Mouse (Mus musculus) kidney, postnatal 0 days (tissue): ENCODE data around the gene Rgs7. TPM values are rescaled to one million over a fixed set of nuclear protein-coding genes. Genes with fewer than 3 reads are reported as not detected.

Experiments
- ATAC-seq: fragments of 200-750 bp; cut with Nextera tagmentation; replicated peaks from 2 replicates; pipeline ENCODE4 v1.8.0; 2017; ENCODE audit warnings: low read depth, moderate number of reproducible peaks, moderate TSS enrichment, moderate library complexity; ENCODE audit not compliant: low FRiP score
- DNase-seq: peaks from one replicate; pipeline ENCODE4 v3.0.0-alpha.2; 2016; ENCODE audit warnings: low spot score
- H3K27ac ChIP-seq: fragments of 300-500 bp; sonication (generic); 2 replicates; pipeline ENCODE4 v1.5.1; 2014; ENCODE audit warnings: mild to moderate bottlenecking
- H3K27me3 ChIP-seq: fragments of 300-500 bp; sonication (generic); 2 replicates; pipeline ENCODE4 v1.6.1; 2014; ENCODE audit warnings: low read length, mixed read lengths; ENCODE audit not compliant: insufficient read depth
- H3K36me3 ChIP-seq: fragments of 300-500 bp; sonication (generic); 2 replicates; pipeline ENCODE4 v1.6.1; 2014; ENCODE audit warnings: low read length, mixed read lengths; ENCODE audit not compliant: insufficient read depth
- H3K4me1 ChIP-seq: fragments of 300-500 bp; sonication (generic); replicated peaks from 2 replicates; pipeline ENCODE4 v1.6.1; 2014; ENCODE audit warnings: antibody characterized with exemption, low read length, mixed read lengths; ENCODE audit not compliant: insufficient read depth
- H3K4me2 ChIP-seq: fragments of 300-500 bp; sonication (generic); 2 replicates; pipeline ENCODE4 v1.6.1; 2014; ENCODE audit warnings: mild to moderate bottlenecking, low read length, moderate library complexity, mixed read lengths
- H3K4me3 ChIP-seq: fragments of 300-500 bp; sonication (generic); replicated peaks from 2 replicates; pipeline ENCODE4 v1.5.1; 2014; ENCODE audit warnings: low read depth, low read length
- H3K9ac ChIP-seq: fragments of 300-500 bp; sonication (generic); 2 replicates; pipeline ENCODE4 v1.6.1; 2014; ENCODE audit warnings: low read depth, low read length
- H3K9me3 ChIP-seq: fragments of 300-500 bp; sonication (generic); replicated peaks from 2 replicates; pipeline ENCODE4 v1.6.1; 2016; ENCODE audit warnings: low read length, inconsistent platforms, mixed read lengths
- CTCF ChIP-seq: IDR thresholded peaks from 2 replicates; pipeline ENCODE4 v1.5.1; 2016; ENCODE audit warnings: antibody characterized with exemption, low read depth, mild to moderate bottlenecking, moderate library complexity
- WGBS: fragments of 180-500 bp; shearing (Covaris S2); extraction: QIAGEN DNeasy Blood & Tissue Kit; methylation state at CpG from one replicate; pipeline ENCODE4 v1.1.7; 2014; 5-methylcytosine and 5-hydroxymethylcytosine counted together
- polyA plus RNA-seq: library from polyadenylated mRNA; unstranded; fragments of >200 nt; fragmentation: Nextera tagmentation; extraction: Ambion mirVana; gene quantifications from 2 replicates; pipeline ENCODE4 v1.2.1, GENCODE M21; 2015

Gene Rgs7
- polyA plus RNA-seq, 1 experiment from 2014 or later = 0.53 TPM

DNA sequence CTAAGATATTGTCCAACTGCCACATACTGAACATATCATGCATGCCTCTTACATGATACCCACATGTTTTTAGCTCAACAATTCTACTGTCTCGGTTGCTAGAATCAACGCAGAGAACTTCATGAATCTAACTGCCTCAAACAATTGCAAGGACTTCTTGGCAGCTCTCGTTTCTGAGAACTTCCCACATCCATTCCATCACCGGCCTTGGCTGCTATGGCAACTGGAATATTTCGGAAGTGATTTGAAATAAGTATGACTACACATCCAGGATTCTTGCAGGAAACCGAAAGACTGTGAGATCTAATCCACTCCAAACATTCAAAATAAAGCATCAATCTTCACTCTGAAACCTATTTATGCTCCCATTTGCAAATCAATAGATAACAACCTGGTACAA lies 50.3 kb downstream of the Rgs7 start:
- H3K9me3 ChIP-seq = no peaks in the 10 kb centered on the region
- WGBS = 88% methylated on average over 6 of the region's 6 CpGs
- DNase-seq = no peak

DNA sequence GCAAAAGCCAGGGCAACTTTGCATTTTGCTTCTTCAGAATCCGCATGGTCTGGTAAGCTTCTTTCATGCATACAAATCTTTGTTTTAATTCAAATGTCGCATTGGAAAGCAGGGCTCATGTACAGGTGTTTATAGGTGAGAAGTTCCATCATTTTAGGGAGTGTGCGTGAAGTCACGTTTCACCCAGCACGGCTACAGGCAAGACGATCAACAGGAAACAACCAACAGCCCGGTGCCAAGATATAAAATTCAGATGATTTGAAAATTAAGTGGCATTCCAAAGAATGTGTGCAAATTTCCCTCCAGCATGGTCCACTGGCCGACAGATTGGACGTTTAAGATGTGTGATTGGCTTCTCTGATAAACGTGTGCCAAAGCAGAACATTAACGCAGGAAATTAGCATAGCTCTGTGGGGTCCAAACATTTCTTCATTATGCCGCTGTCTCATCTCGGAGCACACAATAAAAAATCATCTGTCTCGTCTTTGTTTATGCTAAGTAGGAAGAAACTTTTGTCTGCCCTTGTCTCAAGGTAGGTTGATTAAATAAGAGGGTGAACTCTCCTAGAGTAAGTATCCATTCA lies 58.6 kb downstream of the Rgs7 start:
- Histone ChIP-seq H3K9me3 (no peaks in the 10 kb centered on the region), H3K36me3 (no peaks in the 10 kb centered on the region), H3K27me3 (no peaks in the 10 kb centered on the region), H3K4me1 (no peaks in the 10 kb centered on the region), H3K27ac (no peak overlapping the region), H3K4me3 (no peak overlapping the region), H3K4me2 (no peak overlapping the region), H3K9ac (no peak overlapping the region)
- TF ChIP-seq CTCF = no peak
- WGBS = 69% methylated on average over 14 of the region's 14 CpGs
- ATAC-seq = no peak
- no peak for DNase-seq

More for the DNA sequence above, 50.3 kb downstream of the Rgs7 start:
- no peaks in the 10 kb centered on the region for H3K36me3 ChIP-seq
- no peak overlapping the region for H3K4me3 ChIP-seq
- no peak overlapping the region for H3K9ac ChIP-seq
- TF ChIP-seq CTCF = no peak
- no peak overlapping the region for H3K27ac ChIP-seq
- ATAC-seq = no peak
- H3K4me2 ChIP-seq = no peak overlapping the region
- H3K4me1 ChIP-seq = no peaks in the 10 kb centered on the region
- no peaks in the 10 kb centered on the region for H3K27me3 ChIP-seq

DNA sequence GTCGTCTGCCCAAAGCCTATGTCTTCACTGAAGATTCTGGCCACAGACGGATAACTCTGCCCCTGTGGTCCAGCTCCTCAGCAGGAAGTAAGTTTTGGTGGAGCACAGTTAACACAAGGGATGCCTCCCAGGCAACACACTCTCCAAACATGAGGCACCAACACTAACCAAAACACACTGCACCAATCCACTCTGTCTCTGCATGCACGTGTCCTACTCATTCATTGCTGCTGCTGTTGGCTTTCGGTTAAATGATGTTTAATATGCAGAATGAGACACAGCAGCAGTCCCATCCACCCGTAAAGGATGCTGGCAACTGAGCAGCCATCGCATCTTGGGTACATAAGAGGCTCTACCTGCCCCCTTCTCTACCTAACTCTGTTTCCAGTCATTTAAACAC lies 59.2 kb downstream of the Rgs7 start:
- no peak overlapping the region for H3K4me3 ChIP-seq
- no peak overlapping the region for H3K9ac ChIP-seq
- no peak overlapping the region for H3K27ac ChIP-seq
- TF ChIP-seq CTCF = no peak
- 77% methylated on average over 6 of the region's 6 CpGs for WGBS
- ATAC-seq (no peak), DNase-seq (no peak)
- no peak overlapping the region for H3K4me2 ChIP-seq
- no peaks in the 10 kb centered on the region for H3K27me3 ChIP-seq
- H3K4me1 ChIP-seq = no peaks in the 10 kb centered on the region
- no peaks in the 10 kb centered on the region for H3K9me3 ChIP-seq
- no peaks in the 10 kb centered on the region for H3K36me3 ChIP-seq

DNA sequence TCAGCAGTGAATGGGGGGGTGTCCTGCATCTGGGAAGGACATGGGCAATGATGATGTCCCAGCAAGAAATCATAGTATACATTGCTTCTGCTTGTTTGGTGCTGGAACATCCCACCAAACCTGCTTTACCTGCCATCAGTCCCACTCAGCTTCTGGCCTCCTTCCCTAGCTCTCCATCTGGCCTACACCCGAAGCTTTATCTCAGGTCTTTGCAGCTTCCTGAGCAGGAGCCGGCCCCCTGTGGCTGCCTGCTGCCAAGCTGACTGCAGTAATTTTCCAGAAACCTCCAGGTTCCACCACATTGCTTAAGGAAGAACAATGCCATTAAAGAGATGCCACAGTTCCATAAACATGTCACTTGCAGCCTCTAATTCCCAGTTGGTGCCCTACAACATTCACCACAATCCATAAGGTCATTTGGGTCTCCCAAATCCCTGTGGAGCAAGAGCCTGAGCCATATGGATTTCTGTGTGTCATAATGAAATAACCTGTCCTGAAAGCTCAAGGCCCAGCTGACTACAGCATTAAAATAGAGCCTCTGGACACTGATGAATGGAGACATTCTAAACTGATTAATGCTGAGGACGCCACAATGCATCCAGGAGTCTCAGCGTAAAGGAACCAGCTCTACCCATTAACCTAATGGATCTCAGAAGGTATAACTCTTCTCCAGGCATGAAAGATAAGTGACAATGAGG lies 60.8 kb downstream of the Rgs7 start:
- no peak overlapping the region for H3K27ac ChIP-seq
- no peak overlapping the region for H3K9ac ChIP-seq
- no peaks in the 10 kb centered on the region for H3K27me3 ChIP-seq
- no peak for DNase-seq
- no peak for ATAC-seq
- 64% methylated on average over 4 of the region's 4 CpGs for WGBS
- no peak overlapping the region for H3K4me2 ChIP-seq
- no peaks in the 10 kb centered on the region for H3K36me3 ChIP-seq
- no peaks in the 10 kb centered on the region for H3K9me3 ChIP-seq
- H3K4me1 ChIP-seq = no peaks in the 10 kb centered on the region
- no peak overlapping the region for H3K4me3 ChIP-seq
- TF ChIP-seq CTCF = no peak

DNA sequence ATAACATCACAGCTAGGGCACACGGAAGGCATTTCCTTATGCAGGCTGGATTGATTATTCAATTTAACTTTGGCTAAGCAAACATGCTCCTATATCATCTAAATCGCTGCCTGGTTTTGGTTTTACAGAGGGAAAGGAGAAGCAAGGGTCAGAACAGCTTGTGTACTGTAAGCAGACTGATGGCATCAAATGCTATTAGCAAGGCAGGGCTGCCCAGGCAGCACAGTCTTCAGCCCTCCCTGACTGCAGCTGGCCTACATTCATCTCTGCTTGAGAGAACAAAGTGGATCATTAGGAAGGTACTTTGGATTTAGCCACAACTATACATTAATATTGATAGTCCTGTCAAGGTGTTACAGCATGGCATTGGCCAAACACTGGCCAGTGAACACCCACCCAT lies 65.2 kb downstream of the Rgs7 start:
- DNase-seq (no peak), ATAC-seq (no peak)
- Histone ChIP-seq H3K4me3 (no peak overlapping the region), H3K27me3 (no peaks in the 10 kb centered on the region), H3K9ac (no peak overlapping the region), H3K36me3 (no peaks in the 10 kb centered on the region), H3K4me1 (no peaks in the 10 kb centered on the region), H3K4me2 (no peak overlapping the region), H3K9me3 (no peaks in the 10 kb centered on the region), H3K27ac (no peak overlapping the region)
- WGBS = 69% methylated on average over 2 of the region's 2 CpGs
- no peak for TF ChIP-seq CTCF

DNA sequence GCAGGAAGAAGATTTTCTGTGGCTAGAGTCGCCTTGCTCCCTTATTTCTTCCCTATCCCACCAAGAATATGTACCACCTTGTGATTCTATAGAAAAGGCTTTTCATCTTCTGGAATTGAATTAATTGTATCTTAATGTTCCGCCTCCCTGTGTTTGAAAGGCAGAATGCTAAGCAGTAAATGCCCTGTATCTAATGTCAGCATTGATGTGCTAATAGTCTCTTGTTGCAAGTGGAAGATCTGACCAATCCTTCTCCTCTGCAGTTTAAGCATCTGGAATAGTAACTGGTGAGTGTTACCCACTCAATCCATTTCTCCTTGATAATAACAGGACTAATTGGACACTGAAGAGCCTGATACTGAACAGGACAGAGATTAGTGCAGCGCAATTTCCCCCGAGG lies 65.9 kb downstream of the Rgs7 start:
- Histone ChIP-seq H3K4me3 (no peak overlapping the region), H3K9me3 (no peaks in the 10 kb centered on the region), H3K27me3 (no peaks in the 10 kb centered on the region), H3K9ac (no peak overlapping the region), H3K36me3 (no peaks in the 10 kb centered on the region), H3K4me1 (no peaks in the 10 kb centered on the region), H3K4me2 (no peak overlapping the region), H3K27ac (no peak overlapping the region)
- DNase-seq = no peak
- no peak for TF ChIP-seq CTCF
- no peak for ATAC-seq
- 86% methylated on average over 4 of the region's 4 CpGs for WGBS
